Mouse (Mus musculus) midbrain, embryonic 16.5 days (tissue): ENCODE data around the gene Dusp10. TPM values are rescaled to one million over a fixed set of nuclear protein-coding genes. Genes with fewer than 3 reads are reported as not detected.

Source experiments
- ATAC-seq: fragments of 200-750 bp; cut with Nextera tagmentation; 2 replicates; pipeline ENCODE4 v1.8.0; 2017; ENCODE audit warnings: moderate TSS enrichment
- H3K27ac ChIP-seq: fragments of 300-500 bp; sonication (generic); 2 replicates; pipeline ENCODE4 v1.5.1; 2014; ENCODE audit warnings: mild to moderate bottlenecking, low read length, mixed read lengths
- H3K27me3 ChIP-seq: fragments of 300-500 bp; sonication (generic); 2 replicates; pipeline ENCODE4 v1.6.1; 2014; ENCODE audit warnings: low read depth, low read length, mixed read lengths; ENCODE audit not compliant: control insufficient read depth, insufficient read depth
- H3K36me3 ChIP-seq: fragments of 300-500 bp; sonication (generic); 2 replicates; pipeline ENCODE4 v1.6.1; 2014; ENCODE audit warnings: mild to moderate bottlenecking, low read length, moderate library complexity, mixed read lengths; ENCODE audit not compliant: control insufficient read depth, insufficient read depth
- H3K4me1 ChIP-seq: fragments of 300-500 bp; sonication (generic); 2 replicates; pipeline ENCODE4 v1.6.1; 2014; ENCODE audit warnings: mild to moderate bottlenecking, low read length, mixed read lengths; ENCODE audit not compliant: control insufficient read depth, insufficient read depth
- H3K4me2 ChIP-seq: fragments of 300-500 bp; sonication (generic); 2 replicates; pipeline ENCODE4 v1.6.1; 2014; ENCODE audit warnings: mild to moderate bottlenecking, low read length, mixed read lengths
- H3K4me3 ChIP-seq: fragments of 300-500 bp; sonication (generic); 2 replicates; pipeline ENCODE4 v1.5.1; 2014; ENCODE audit warnings: low read depth, mild to moderate bottlenecking, low read length, moderate library complexity, mixed read lengths
- H3K9ac ChIP-seq: fragments of 300-500 bp; sonication (generic); 2 replicates; pipeline ENCODE4 v1.6.1; 2014; ENCODE audit warnings: low read depth, low read length, mixed read lengths
- H3K9me3 ChIP-seq: fragments of 300-500 bp; sonication (generic); replicated peaks from 2 replicates; pipeline ENCODE4 v1.6.1; 2014; ENCODE audit warnings: mild to moderate bottlenecking, low read length, mixed read lengths; ENCODE audit not compliant: control insufficient read depth, poor library complexity, severe bottlenecking
- WGBS: fragments of 180-500 bp; shearing (Covaris S2); extraction: QIAGEN DNeasy Blood & Tissue Kit; methylation state at CpG from one replicate; pipeline ENCODE4 v1.1.7; 2014; 5-methylcytosine and 5-hydroxymethylcytosine counted together
- polyA plus RNA-seq: library from polyadenylated mRNA; unstranded; fragments of >200 nt; fragmentation: Nextera tagmentation; extraction: Ambion mirVana; gene quantifications from 2 replicates; pipeline ENCODE4 v1.2.1, GENCODE M21; 2015

Gene Dusp10
- 4.9 and 5.2 TPM in 2 replicates for polyA plus RNA-seq

DNA sequence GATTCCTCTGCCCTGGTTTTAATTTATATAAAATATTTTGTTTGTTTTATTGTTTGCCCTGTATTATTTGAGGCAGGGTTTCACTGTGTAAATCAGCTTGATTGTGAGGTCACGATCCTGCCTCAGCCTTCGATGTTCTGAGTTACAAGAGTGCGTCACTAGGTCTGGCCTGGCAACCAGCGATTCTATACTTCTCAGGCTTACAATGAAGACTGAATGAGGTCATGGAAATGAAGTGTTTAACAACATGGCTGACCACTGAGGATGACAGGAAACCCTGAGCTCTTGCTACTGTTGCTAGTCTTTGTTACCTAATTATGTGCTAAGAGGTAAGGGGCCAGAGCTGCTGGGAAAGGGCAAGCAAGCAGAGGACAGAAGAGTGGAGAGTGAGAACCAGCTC, at the start of gene Dusp10:
TSS of gene Dusp10 (plus strand) at position 197 of the 400 bp plus-strand sequence.
- Histone ChIP-seq H3K9ac (no peak within 1 kb of the TSS), H3K27ac (no peak within 1 kb of the TSS), H3K4me2 (no peak within 1 kb of the TSS), H3K9me3 (no peaks in the 10 kb centered on the region), H3K27me3 (no peaks in the 10 kb centered on the region), H3K36me3 (no peaks in the 10 kb centered on the region), H3K4me1 (no peaks in the 10 kb centered on the region), H3K4me3 (no peak within 1 kb of the TSS)
- no peak for ATAC-seq
- WGBS: 90% methylated on average over 4 of the region's 4 CpGs

DNA sequence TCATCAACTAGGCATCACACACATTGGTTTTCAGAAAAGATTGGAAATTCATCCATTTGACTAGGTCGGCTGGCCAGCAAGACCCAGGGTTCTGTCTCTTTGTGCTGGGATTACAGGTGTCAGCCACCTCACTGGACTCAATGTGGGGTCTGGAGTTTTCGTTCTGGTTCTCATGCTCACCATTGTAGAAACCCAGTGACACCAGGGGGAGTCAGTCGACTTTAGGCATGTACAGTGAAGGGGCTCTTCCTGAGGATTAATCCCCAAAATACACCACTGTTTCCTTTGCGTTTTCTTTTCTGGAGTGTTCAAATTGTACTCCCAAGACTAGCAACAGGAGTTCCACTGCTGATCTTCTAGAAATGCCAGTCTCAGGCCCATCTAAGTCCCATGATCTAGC, 47.8 kb upstream of the Dusp10 start:
- no peak overlapping the region for H3K9ac ChIP-seq
- H3K4me1 ChIP-seq: peaks cover 4% of the 10 kb centered on the region
- no peaks in the 10 kb centered on the region for H3K9me3 ChIP-seq
- H3K4me3 ChIP-seq: no peak overlapping the region
- no peaks in the 10 kb centered on the region for H3K36me3 ChIP-seq
- ATAC-seq: no peak
- H3K27ac ChIP-seq: no peak overlapping the region
- 78% methylated on average over 4 of the region's 4 CpGs for WGBS
- H3K4me2 ChIP-seq: no peak overlapping the region
- no peaks in the 10 kb centered on the region for H3K27me3 ChIP-seq

- H3K27ac ChIP-seq: no peak overlapping the region; the same call in 1 of the 2 replicates
- no peak overlapping the region for H3K9ac ChIP-seq
- H3K4me3 ChIP-seq: no peak overlapping the region
- peaks cover 4% of the 10 kb centered on the region for H3K4me1 ChIP-seq
- WGBS: 58% methylated on average over 1 of the region's 1 CpGs
- no peaks in the 10 kb centered on the region for H3K27me3 ChIP-seq
- H3K4me2 ChIP-seq: no peak overlapping the region
- peak; percentile 62; the same call in 1 of the 2 replicates for ATAC-seq
- H3K9me3 ChIP-seq: no peaks in the 10 kb centered on the region
- H3K36me3 ChIP-seq: no peaks in the 10 kb centered on the region
Observed at GRCm38 (mm10) chr1:183969265-183969664, 43.8 kb upstream of the Dusp10 start.

GRCm38 (mm10) chr1:183979814-183980243, 33.3 kb upstream of the Dusp10 start:
- ATAC-seq: no peak
- WGBS: 96% methylated on average over 9 of the region's 9 CpGs
- H3K27ac ChIP-seq: no peak overlapping the region
- no peak overlapping the region for H3K4me2 ChIP-seq
- H3K9ac ChIP-seq: no peak overlapping the region
- H3K9me3 ChIP-seq: no peaks in the 10 kb centered on the region
- no peak overlapping the region for H3K4me3 ChIP-seq
- H3K36me3 ChIP-seq: no peaks in the 10 kb centered on the region
- H3K27me3 ChIP-seq: no peaks in the 10 kb centered on the region
- 0 out of 2 replicates have a peak, but pooled peaks cover 2% of the 10 kb centered on the region for H3K4me1 ChIP-seq

GRCm38 (mm10) chr1:183982108-183982507, 31.0 kb upstream of the Dusp10 start:
- Histone ChIP-seq H3K27ac (no peak overlapping the region), H3K27me3 (no peaks in the 10 kb centered on the region), H3K9me3 (no peaks in the 10 kb centered on the region), H3K4me1 (0 out of 2 replicates have a peak, but pooled peaks cover 2% of the 10 kb centered on the region), H3K4me3 (no peak overlapping the region), H3K36me3 (no peaks in the 10 kb centered on the region), H3K9ac (no peak overlapping the region), H3K4me2 (peak overlapping the region; percentile 7; the same call in 1 of the 2 replicates)
- WGBS: 73% methylated on average over 13 of the region's 13 CpGs
- no peak for ATAC-seq

- no peak for ATAC-seq
- no peaks in the 10 kb centered on the region for H3K27me3 ChIP-seq
- WGBS: 95% methylated on average over 7 of the region's 7 CpGs
- H3K36me3 ChIP-seq: no peaks in the 10 kb centered on the region
- no peak overlapping the region for H3K4me2 ChIP-seq
- no peak overlapping the region for H3K4me3 ChIP-seq
- H3K9ac ChIP-seq: no peak overlapping the region
- no peaks in the 10 kb centered on the region for H3K4me1 ChIP-seq
- H3K27ac ChIP-seq: no peak overlapping the region
- H3K9me3 ChIP-seq: no peaks in the 10 kb centered on the region
Observed at GRCm38 (mm10) chr1:183987711-183988245, 25.3 kb upstream of the Dusp10 start.

DNA sequence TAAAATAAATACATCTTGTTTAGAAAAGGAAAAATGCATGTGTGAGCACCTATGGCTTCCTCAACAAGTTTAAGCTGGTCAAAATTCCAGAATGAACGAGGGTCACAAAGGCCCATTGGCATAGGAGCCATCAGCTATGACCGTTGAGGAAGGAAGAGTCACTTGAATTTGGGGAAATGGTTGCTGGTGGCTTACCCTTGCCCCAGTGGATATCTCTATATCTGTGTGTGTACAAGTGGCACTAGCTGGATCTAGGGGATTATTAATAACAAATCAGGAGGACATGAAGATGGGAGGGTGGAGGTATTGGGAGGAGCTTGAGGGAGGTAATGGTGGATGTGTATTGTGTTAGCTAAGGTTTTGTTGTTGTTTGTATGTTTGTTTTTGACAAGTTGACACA, 21.2 kb upstream of the Dusp10 start:
- 89% methylated on average over 2 of the region's 2 CpGs for WGBS
- H3K4me3 ChIP-seq: no peak overlapping the region
- H3K9ac ChIP-seq: no peak overlapping the region

GRCm38 (mm10) chr1:183997207-183997606, 15.9 kb upstream of the Dusp10 start:
- Histone ChIP-seq H3K4me3 (no peak overlapping the region), H3K4me1 (no peaks in the 10 kb centered on the region), H3K27me3 (no peaks in the 10 kb centered on the region), H3K9ac (no peak overlapping the region), H3K4me2 (no peak overlapping the region), H3K9me3 (no peaks in the 10 kb centered on the region), H3K36me3 (no peaks in the 10 kb centered on the region), H3K27ac (no peak overlapping the region)
- 79% methylated on average over 2 of the region's 2 CpGs for WGBS
- no peak for ATAC-seq

More for the DNA sequence above, 21.2 kb upstream of the Dusp10 start:
- Histone ChIP-seq H3K4me2 (no peak overlapping the region), H3K27ac (no peak overlapping the region), H3K9me3 (no peaks in the 10 kb centered on the region), H3K27me3 (no peaks in the 10 kb centered on the region), H3K4me1 (no peaks in the 10 kb centered on the region), H3K36me3 (no peaks in the 10 kb centered on the region)
- ATAC-seq: no peak

DNA sequence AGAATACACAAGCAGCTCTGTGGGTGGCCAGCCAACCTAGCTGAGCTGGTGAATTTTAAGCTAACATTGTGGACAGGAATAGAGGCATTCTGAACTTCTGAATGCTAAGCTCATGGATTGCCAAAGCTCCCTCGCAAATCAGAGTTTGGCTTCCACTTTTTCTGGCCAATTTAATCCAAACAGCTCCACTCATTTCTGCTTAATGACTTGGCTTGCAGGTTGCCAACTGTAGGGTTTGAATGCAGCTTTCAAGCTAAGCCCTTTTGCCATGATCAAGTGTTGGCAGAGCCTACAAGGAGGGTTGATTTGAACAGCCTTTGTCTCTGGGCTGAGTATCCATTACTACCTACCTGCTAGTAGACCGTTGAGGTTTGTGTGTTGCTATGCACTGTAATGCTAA, 10.6 kb upstream of the Dusp10 start:
- no peak for ATAC-seq

More for the DNA sequence above, 10.6 kb upstream of the Dusp10 start:
- WGBS: 78% methylated on average over 2 of the region's 2 CpGs
- Histone ChIP-seq H3K27me3 (no peaks in the 10 kb centered on the region), H3K27ac (no peak overlapping the region), H3K4me2 (no peak overlapping the region), H3K4me1 (no peaks in the 10 kb centered on the region), H3K4me3 (no peak overlapping the region), H3K9me3 (no peaks in the 10 kb centered on the region), H3K36me3 (no peaks in the 10 kb centered on the region), H3K9ac (no peak overlapping the region)
